Mouse (Mus musculus): ENCODE measurements at regions not wholly inside any gene's neighbourhood (a gene's known extent, or its start where the extent isn't known, plus 50 kb on each side); places are given as distances from the start of the nearest gene placed in this dataset.

DNA sequence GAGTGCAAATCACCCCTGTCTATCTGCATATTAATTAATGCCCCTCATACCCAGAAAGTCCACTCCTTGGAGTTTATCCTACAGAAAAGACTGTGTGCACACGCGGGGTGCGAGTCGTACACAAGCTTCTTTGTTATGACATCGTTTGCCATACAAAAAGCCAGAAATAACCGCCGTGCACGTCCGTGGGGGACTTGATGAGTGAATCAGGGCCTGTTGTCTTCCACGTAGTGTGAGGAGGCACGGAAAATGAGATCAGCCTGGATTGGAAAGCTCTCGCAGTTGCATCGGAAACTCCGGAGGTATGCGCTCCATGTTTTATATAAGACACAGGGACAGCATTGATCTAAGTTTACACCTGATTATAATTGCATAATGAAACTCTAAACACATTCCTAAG, 120.3 kb downstream of the Etnk1 start:
- Histone ChIP-seq H3K4me1 (ENCODE audit: control insufficient read depth, insufficient read depth) (no peaks in the 10 kb centered on the region), H3K9me3 (replicated peaks; ENCODE audit: control insufficient read depth, low read length) (no peaks in the 10 kb centered on the region), H3K9ac (replicated peaks; ENCODE audit: low read depth, low read length) (no peak overlapping the region), H3K27me3 (ENCODE audit: control insufficient read depth, insufficient read depth, low read length) (no peaks in the 10 kb centered on the region), H3K4me3 (ENCODE audit: low read depth, low read length) (no peak overlapping the region), H3K36me3 (replicated peaks; ENCODE audit: control insufficient read depth, insufficient read depth, low read length) (no peaks in the 10 kb centered on the region), H3K4me2 (ENCODE audit: low read depth, low read length) (no peak overlapping the region), H3K27ac (ENCODE audit: low read depth) (no peak overlapping the region)
- 84% methylated on average over 15 of the region's 15 CpGs for WGBS
- ATAC-seq (ENCODE audit: insufficient read depth, low read depth) = no peak
- DNase-seq (ENCODE audit: low spot score) = no peak
- TF ChIP-seq EP300 (IDR thresholded peaks at IDR 0.05; ENCODE audit: low read depth) (no peak), CTCF (IDR thresholded peaks at IDR 0.05; ENCODE audit: low read depth) (no peak)

GRCm38 (mm10) chr6:143288491-143289130, 121.6 kb downstream of the Etnk1 start:
- WGBS = 84% methylated on average over 19 of the region's 19 CpGs

DNA sequence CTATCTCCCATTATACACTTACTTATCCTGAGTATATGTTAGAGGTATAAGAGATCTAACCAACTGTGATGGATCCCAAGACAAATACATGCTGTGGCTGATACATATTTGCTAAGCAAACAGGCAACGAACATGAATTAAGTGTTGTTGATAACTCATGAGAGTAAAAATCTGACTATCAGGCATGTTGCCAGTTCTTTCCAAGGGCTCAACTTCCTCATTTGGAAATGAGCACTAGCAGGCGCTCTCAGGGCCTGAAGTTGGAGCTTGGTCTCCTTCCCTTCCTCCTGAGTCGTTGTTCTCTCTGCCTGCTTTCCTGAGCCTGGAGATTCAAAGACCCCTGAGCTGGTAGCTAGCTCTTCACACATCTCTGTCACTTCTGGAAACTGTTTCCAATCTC, 126.6 kb downstream of the Etnk1 start:
- no peak overlapping the region for H3K9ac ChIP-seq (replicated peaks; ENCODE audit: low read depth, low read length)
- H3K36me3 ChIP-seq (replicated peaks; ENCODE audit: control insufficient read depth, insufficient read depth, low read length) = no peaks in the 10 kb centered on the region
- no peaks in the 10 kb centered on the region for H3K27me3 ChIP-seq (ENCODE audit: control insufficient read depth, insufficient read depth, low read length)
- no peak for TF ChIP-seq CTCF (IDR thresholded peaks at IDR 0.05; ENCODE audit: low read depth)
- no peak for TF ChIP-seq EP300 (IDR thresholded peaks at IDR 0.05; ENCODE audit: low read depth)
- 48% methylated on average over 3 of the region's 3 CpGs for WGBS
- H3K9me3 ChIP-seq (replicated peaks; ENCODE audit: control insufficient read depth, low read length) = no peaks in the 10 kb centered on the region
- H3K4me1 ChIP-seq (ENCODE audit: control insufficient read depth, insufficient read depth) = peaks cover 4% of the 10 kb centered on the region; the same call in 1 of the 2 replicates
- no peak overlapping the region for H3K4me3 ChIP-seq (ENCODE audit: low read depth, low read length)
- no peak for DNase-seq (ENCODE audit: low spot score)
- H3K27ac ChIP-seq (ENCODE audit: low read depth) = no peak overlapping the region
- no peak for ATAC-seq (ENCODE audit: insufficient read depth, low read depth)
- H3K4me2 ChIP-seq (ENCODE audit: low read depth, low read length) = no peak overlapping the region

More at GRCm38 (mm10) chr6:143288491-143289130, 121.6 kb downstream of the Etnk1 start:
- no peak for TF ChIP-seq EP300 (IDR thresholded peaks at IDR 0.05; ENCODE audit: low read depth)
- TF ChIP-seq CTCF (IDR thresholded peaks at IDR 0.05; ENCODE audit: low read depth) = no peak
- Histone ChIP-seq H3K36me3 (replicated peaks; ENCODE audit: control insufficient read depth, insufficient read depth, low read length) (no peaks in the 10 kb centered on the region), H3K27me3 (ENCODE audit: control insufficient read depth, insufficient read depth, low read length) (no peaks in the 10 kb centered on the region), H3K9me3 (replicated peaks; ENCODE audit: control insufficient read depth, low read length) (no peaks in the 10 kb centered on the region), H3K27ac (ENCODE audit: low read depth) (no peak overlapping the region), H3K9ac (replicated peaks; ENCODE audit: low read depth, low read length) (no peak overlapping the region), H3K4me1 (ENCODE audit: control insufficient read depth, insufficient read depth) (peaks cover 3% of the 10 kb centered on the region; the same call in 1 of the 2 replicates), H3K4me3 (ENCODE audit: low read depth, low read length) (no peak overlapping the region), H3K4me2 (ENCODE audit: low read depth, low read length) (no peak overlapping the region)
- ATAC-seq (ENCODE audit: insufficient read depth, low read depth) = no peak
- DNase-seq (ENCODE audit: low spot score) = no peak

GRCm38 (mm10) chr6:143298391-143298790, 131.4 kb downstream of the Etnk1 start:
- Histone ChIP-seq H3K9me3 (replicated peaks; ENCODE audit: control insufficient read depth, low read length) (no peaks in the 10 kb centered on the region), H3K4me3 (ENCODE audit: low read depth, low read length) (no peak overlapping the region), H3K9ac (replicated peaks; ENCODE audit: low read depth, low read length) (no peak overlapping the region), H3K4me1 (ENCODE audit: control insufficient read depth, insufficient read depth) (peaks cover 3% of the 10 kb centered on the region; the same call in 1 of the 2 replicates), H3K4me2 (ENCODE audit: low read depth, low read length) (no peak overlapping the region), H3K27ac (ENCODE audit: low read depth) (no peak overlapping the region), H3K27me3 (ENCODE audit: control insufficient read depth, insufficient read depth, low read length) (no peaks in the 10 kb centered on the region), H3K36me3 (replicated peaks; ENCODE audit: control insufficient read depth, insufficient read depth, low read length) (no peaks in the 10 kb centered on the region)
- 67% methylated on average over 5 of the region's 5 CpGs for WGBS
- no peak for DNase-seq (ENCODE audit: low spot score)
- TF ChIP-seq CTCF (IDR thresholded peaks at IDR 0.05; ENCODE audit: low read depth) (no peak), EP300 (IDR thresholded peaks at IDR 0.05; ENCODE audit: low read depth) (no peak)
- ATAC-seq (ENCODE audit: insufficient read depth, low read depth) = no peak

GRCm38 (mm10) chr6:143301414-143301813, 134.4 kb downstream of the Etnk1 start:
- Histone ChIP-seq H3K36me3 (replicated peaks; ENCODE audit: control insufficient read depth, insufficient read depth, low read length) (no peaks in the 10 kb centered on the region), H3K27me3 (ENCODE audit: control insufficient read depth, insufficient read depth, low read length) (no peaks in the 10 kb centered on the region), H3K9me3 (replicated peaks; ENCODE audit: control insufficient read depth, low read length) (no peaks in the 10 kb centered on the region), H3K4me2 (ENCODE audit: low read depth, low read length) (no peak overlapping the region), H3K27ac (ENCODE audit: low read depth) (no peak overlapping the region), H3K4me1 (ENCODE audit: control insufficient read depth, insufficient read depth) (no peaks in the 10 kb centered on the region), H3K4me3 (ENCODE audit: low read depth, low read length) (no peak overlapping the region), H3K9ac (replicated peaks; ENCODE audit: low read depth, low read length) (no peak overlapping the region)
- no peak for ATAC-seq (ENCODE audit: insufficient read depth, low read depth)
- no peak for DNase-seq (ENCODE audit: low spot score)
- WGBS = 93% methylated on average over 10 of the region's 10 CpGs
- TF ChIP-seq CTCF (IDR thresholded peaks at IDR 0.05; ENCODE audit: low read depth) (no peak), EP300 (IDR thresholded peaks at IDR 0.05; ENCODE audit: low read depth) (no peak)

- Histone ChIP-seq H3K9me3 (replicated peaks; ENCODE audit: control insufficient read depth, low read length) (no peaks in the 10 kb centered on the region), H3K4me2 (ENCODE audit: low read depth, low read length) (no peak overlapping the region; the same call in 1 of the 2 replicates), H3K36me3 (replicated peaks; ENCODE audit: control insufficient read depth, insufficient read depth, low read length) (no peaks in the 10 kb centered on the region), H3K27ac (ENCODE audit: low read depth) (no peak overlapping the region), H3K4me1 (ENCODE audit: control insufficient read depth, insufficient read depth) (no peaks in the 10 kb centered on the region), H3K4me3 (ENCODE audit: low read depth, low read length) (no peak overlapping the region), H3K9ac (replicated peaks; ENCODE audit: low read depth, low read length) (no peak overlapping the region), H3K27me3 (ENCODE audit: control insufficient read depth, insufficient read depth, low read length) (no peaks in the 10 kb centered on the region)
- no peak for DNase-seq (ENCODE audit: low spot score)
- WGBS = 58% methylated on average over 6 of the region's 6 CpGs
- TF ChIP-seq CTCF (IDR thresholded peaks at IDR 0.05; ENCODE audit: low read depth) (no peak), EP300 (IDR thresholded peaks at IDR 0.05; ENCODE audit: low read depth) (no peak)
- ATAC-seq (ENCODE audit: insufficient read depth, low read depth) = peak; percentile 53; the same call in 1 of the 2 replicates
Observed at GRCm38 (mm10) chr6:143307327-143307726, 140.3 kb downstream of the Etnk1 start.
